Mouse (Mus musculus): ENCODE results near the gene Foxp4.

GRCm38 (mm10) chr17:47866037-47866436, 58.4 kb downstream of the Foxp4 start:
- no peak for TF ChIP-seq MAFK (IDR thresholded peaks at IDR 0.05; ENCODE audit: insufficient replicate concordance, low read length)
- TF ChIP-seq USF1 (IDR thresholded peaks at IDR 0.05; ENCODE audit: low read depth, low read length): no peak
- no peak for TF ChIP-seq CTCF (conservative IDR thresholded peaks at IDR 0.05 in 1 of 2, IDR thresholded peaks at IDR 0.05 in 1 of 2; ENCODE audit: low read depth in 2 of 2, low read length in 2 of 2)
- no peak for TF ChIP-seq MYC (IDR thresholded peaks at IDR 0.05; ENCODE audit: low read depth, low read length)
- no peak for TF ChIP-seq RCOR1 (conservative IDR thresholded peaks at IDR 0.05; ENCODE audit: low read depth, low read length)
- TF ChIP-seq TBP (conservative IDR thresholded peaks at IDR 0.05; ENCODE audit: low read depth, low read length): no peak
- TF ChIP-seq POLR2A (IDR thresholded peaks at IDR 0.05; ENCODE audit: low read depth, low read length): no peak
- no peak for TF ChIP-seq ZMIZ1 (IDR thresholded peaks at IDR 0.05; ENCODE audit: low read depth, low read length)
